Mouse (Mus musculus) megakaryocyte-erythroid progenitor cell, adult 5-6 weeks (primary cell): ENCODE results near the gene Tmem161b. TPM values are rescaled to one million over a fixed set of nuclear protein-coding genes. Genes with fewer than 3 reads are reported as not detected.
"Not testable (repeated sequence)": the region's sequence is repeated elsewhere in the genome, so short reads cannot be mapped to it uniquely, and the experiment has no call there.

Experiments used
- ATAC-seq: replicated peaks from 2 replicates; pipeline ENCODE4 v1.8.0; 2016; ENCODE audit warnings: mild to moderate bottlenecking, inconsistent platforms; ENCODE audit not compliant: severe bottlenecking, poor library complexity, low FRiP score, low TSS enrichment
- total RNA-seq, 2 experiments: library from RNA; stranded (forward) in 1 of 2; stranded (reverse) in 1 of 2; fragments of 200-1000, 215-1000 nt in 1 of 2; fragments of >200 nt in 1 of 2; fragmentation: Nextera tagmentation in 1 of 2; gene quantifications; 2 replicates each; pipeline ENCODE4 v1.2.3; 2014 to 2017

Gene Tmem161b
- total RNA-seq (2014; fragmentation: Nextera tagmentation) (21.1 and 34.2 TPM in 2 replicates), total RNA-seq (2017) (15.7 and 27.4 TPM in 2 replicates)

DNA sequence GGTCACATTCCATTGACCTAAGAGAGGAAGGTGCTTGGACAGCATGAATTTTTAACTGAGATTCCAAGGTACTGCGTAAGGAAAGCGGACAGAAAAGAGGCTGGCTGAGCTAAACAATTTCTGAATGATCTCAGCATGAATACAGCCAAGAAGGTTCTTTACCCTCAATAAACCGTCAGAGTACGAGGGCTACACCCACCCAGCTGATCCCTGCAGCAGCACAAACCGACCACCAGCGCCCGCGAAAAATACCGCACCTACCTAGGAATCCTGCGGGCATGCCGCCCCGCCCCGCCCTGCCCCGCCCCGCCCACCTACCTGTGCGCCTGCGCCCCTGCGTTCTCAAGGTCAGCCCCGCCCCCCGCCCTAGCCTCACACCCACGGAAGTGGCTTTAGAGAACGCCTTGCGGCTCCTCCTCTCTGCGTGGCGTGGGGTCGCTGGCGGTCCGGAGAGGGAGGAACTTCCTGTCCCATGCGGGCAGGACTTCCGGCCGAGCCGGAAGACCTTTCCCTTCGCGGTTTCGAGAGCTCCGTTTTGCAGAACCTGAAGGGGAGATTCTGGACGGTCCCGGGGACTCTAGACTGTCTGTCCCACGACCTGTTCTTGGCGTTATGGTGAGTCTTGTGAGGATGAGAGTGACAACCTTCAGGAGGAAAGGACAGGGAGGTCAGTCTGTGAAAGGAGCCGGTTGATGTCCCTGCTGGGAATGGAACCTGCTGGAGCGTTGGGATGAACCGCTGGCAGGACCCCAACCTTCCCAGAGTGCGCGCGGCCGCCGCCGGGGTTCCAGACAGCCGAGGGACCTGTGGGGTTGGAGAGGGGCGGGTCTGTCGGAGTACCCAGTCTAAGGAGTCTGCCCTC lies at the start of gene Tmem161b:
TSS of gene Tmem161b (plus strand) at position 477 of the 862 bp plus-strand sequence.
- peak; percentile 99 for ATAC-seq

DNA sequence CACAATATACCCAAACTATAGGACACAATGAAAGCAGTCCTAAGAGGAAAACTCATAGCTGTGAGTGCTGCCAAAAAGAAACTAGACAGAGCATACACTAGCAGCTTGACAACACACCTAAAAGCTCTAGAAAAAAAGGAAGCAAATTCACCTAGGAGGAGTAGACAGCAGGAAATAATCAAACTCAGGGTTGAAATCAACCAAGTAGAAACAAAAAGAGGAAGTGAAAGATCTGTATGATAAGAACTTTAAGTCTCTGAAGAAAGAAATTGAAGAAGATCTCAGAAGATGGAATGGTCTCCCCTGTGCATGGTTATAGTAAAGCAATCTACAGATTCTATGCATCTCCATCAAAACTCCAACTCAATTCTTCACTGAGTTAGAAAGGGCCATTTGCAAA lies 36.3 kb upstream of the Tmem161b start:
- not testable (repeated sequence) for ATAC-seq

DNA sequence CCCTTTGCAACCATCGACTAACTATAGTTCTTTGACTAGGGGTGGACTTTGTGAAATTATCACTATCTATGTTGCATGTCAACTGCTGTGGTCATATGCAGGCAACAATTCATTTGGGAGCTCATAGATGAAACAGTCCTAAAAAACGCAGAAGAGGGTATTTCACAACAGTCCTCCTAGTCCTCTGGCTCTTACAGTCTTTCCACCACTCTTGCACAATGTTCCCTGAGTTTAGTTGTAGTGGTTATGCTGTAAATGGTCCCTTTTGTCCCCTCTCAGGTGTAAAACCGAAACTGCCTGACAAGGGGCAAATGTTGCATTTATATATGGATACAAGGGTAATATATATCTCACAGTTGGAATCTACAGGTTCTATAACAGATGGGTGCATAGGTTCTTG lies 29.4 kb upstream of the Tmem161b start:
- ATAC-seq, result no peak

DNA sequence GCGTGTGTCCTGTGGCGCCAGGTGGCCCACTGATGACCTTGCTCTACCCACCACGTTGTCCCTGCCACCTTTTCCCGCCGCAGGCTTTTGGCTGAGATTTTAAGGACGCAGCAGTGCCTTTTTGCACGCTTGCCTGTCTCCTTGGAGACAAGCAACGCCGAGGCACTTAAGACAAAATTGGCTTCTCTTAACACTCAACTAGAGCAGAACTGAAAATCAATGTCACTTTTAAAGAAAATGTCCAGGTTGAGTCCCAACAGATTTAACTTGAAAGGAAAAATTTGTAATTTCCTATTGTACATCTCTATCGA lies 541 bp downstream of the Tmem161b start:
- ATAC-seq, result no peak

DNA sequence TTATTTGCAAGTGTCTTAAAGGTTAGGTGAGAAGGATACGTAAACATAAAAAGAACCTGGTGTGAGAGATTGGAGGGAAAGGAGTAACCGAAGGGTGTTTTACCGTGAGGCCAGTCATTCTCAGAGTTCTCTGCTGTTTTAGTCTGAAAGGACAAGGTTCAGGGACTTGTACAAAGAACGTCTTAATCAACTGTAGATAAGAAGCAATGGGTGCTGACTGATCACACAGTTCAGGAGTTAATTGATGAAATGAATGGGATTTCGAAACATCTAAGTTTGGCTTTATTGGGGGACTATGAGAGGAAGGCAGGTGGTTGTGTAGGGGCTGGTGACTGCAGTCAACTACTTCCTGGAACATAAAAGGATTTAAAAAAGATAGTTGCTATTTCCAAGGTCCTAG lies 922 bp downstream of the Tmem161b start:
- no peak for ATAC-seq

DNA sequence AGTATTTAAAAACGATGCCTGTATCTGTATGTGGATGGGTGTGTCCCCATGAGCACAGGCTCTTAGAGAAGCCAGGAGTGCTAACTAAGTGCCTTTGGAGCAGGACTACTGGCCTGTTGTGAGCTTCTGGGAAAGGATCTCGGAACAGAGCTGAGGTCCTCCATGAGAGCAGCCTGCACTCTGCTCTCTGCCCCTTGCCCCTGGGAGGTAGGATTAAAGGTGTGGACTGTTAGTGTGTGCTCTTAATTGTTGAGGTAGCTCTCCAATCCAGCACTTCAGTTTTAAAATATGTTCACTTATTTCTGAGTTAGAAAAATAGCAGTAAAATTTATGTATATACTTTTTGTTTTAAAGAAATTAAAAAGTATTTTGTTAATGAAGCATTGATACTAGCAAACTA lies 11.9 kb downstream of the Tmem161b start:
- ATAC-seq, result no peak

DNA sequence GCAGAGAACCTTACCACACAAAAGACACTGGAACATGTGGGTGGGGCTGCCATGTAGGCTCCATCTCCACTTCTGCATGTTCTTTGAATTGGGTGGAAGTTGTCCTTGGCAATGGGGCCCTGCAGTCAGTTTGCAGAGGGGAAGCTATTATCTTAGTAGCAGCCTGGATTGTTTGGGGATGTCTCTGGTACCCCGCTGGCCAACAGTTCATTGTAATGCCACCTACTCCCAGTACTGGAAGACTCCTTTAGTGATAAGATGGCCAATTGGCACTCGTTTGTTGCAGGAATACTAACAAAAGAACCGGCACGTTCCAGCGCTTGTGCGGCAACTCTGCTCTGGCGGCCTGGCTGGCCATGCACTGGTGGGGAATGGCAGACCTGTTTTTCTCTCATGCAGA lies 14.7 kb downstream of the Tmem161b start:
- no peak for ATAC-seq

DNA sequence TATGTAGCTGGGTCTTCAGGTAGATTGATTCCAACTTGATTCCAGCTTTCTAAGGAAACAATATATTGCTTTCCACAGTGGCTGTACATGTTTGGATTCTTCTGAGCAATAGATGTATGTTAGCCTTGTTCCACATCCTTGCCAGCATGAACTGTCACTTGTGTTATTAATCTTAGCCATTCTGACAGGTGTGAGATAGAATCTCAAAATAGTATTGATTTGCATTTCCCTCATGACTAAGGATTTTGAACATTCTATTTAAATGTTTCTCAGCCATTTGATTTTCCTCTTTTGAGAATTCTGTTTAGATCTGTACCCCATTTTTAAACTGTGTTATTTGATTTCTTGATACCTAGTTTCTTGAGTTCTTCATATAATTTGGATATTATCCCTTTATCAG lies 16.1 kb downstream of the Tmem161b start:
- ATAC-seq, result no peak

DNA sequence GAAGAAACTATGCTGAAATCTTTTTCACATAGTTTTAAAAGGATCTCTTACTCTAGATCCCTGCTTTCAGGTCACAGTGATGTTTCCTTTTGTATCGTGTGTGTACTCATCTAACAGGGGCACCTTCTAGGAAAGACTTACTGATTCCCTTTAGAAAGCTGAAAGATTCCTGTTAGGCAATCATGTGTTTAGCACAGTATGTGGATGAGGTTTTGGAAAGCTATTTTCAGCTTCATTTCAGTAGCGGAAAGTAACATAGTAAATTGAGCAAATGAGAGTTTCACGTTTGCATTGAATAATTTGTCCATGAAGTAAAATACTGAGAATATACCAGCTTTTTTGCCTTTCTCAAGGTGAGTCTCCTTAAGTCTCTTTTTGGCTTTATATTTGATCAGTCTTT lies 26.0 kb downstream of the Tmem161b start:
- no peak for ATAC-seq

DNA sequence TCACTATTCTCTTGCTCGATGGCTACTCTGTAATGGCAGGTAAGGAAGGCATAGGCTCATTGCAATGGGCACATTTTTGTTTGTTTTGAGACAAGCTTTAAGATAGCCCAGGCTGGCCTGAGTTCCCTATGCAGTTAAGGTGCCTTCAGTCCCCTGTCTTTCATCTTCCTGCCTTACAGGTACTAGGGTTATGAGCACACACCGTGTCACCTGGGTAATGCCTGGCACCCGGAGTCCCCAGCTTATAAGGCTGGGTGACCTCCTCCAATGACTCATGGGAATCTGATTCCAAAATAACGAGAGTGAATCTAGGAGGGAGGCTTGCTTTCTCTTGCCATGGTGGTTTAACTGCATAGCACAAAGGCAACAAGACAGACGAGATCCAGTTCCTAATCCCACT lies 29.2 kb downstream of the Tmem161b start:
- no peak for ATAC-seq

DNA sequence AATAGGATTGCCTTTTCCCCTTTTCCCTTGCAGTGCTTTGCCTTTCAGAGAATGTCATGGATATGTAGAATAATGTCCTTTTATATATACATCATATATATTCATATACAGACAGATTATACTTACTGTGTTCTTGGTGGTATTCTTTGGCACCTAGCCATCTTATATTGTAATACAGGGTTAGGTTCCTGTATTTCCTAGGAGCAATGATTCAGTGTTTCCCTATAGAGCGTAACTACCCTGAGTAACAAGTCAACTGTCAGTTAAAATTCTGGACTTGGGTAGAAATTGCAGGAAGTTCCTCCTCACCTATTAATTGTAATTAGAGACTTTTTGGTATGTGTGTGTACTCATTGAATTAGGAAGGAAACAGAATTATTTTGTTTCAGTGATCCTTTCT lies 33.0 kb downstream of the Tmem161b start:
- no peak for ATAC-seq

DNA sequence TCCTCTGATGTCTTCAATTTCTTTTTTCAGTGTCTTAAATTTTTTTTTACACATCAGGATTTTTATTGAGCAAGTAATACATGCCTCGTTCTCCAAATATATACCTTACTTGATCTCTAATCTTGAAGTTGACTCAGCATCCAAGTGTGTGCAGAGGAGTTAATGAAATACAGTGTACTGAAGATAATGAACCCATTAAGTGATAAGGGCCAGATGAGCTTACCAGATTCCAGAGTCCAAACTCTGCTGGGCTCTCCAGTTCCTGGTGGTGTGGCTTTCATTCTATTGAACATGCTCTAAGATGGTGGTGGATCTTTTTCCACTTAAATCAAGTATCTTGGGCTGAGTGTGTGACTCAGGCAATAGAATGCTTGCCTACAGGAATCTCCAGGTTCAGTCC lies 42.3 kb downstream of the Tmem161b start:
- not testable (repeated sequence) for ATAC-seq

DNA sequence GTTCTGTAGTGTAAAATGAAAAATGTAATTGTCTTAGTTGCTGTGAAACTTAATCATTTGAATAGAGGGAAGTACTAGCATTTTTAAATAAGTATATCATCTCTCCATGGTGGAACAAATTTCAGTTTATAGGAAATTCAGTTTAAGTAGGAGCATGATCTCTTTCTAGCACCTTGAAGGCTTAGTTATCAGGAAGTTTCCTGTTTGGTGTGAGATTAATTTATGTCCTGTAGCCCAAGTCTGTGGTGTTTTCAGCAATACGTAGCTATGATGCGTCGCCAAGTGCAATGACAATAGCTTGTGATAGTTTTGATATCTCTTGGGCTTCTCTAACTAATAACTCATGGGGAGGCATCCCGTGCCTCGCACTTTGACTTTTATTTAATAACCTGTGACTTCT lies 54.1 kb downstream of the Tmem161b start:
- ATAC-seq, result peak; percentile 50

DNA sequence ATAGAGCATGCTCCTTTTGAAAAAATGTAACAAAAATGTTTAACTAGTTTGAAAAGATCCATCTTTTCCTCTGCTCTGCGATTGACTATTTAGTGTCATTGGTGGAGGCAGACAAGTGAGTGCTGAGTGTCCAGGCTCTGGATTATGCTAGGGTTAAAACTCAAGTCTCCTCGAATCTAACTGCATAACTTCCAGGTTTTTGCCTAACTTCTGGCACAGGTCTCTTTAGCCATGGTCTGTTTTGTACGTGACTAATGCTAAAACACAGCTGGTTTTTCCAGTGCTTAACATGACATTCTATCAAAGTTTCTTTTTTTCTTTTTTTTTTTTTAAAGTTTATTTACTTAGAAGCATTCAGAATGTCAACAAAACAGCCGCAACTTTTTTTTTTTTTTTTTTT lies 58.3 kb downstream of the Tmem161b start:
- ATAC-seq, result no peak

DNA sequence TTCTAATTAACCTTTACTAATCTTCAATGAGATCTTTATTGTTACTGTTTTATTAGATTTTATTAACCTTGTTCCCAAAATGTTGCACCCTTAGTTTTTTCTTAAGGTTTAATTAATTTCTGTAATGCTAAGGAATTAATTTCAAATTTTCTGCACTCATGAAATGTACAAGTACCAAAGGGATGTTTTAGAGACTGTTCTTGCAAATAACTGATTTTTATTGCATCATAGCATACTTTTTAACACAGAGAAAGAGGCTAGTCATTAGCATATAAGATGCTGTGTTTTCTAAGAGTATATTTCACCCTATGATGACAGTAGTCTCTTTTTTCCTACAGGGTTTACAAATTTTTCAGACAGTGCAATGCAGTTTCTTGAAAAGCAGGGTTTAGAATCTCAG lies 60.9 kb downstream of the Tmem161b start:
- no peak for ATAC-seq

DNA sequence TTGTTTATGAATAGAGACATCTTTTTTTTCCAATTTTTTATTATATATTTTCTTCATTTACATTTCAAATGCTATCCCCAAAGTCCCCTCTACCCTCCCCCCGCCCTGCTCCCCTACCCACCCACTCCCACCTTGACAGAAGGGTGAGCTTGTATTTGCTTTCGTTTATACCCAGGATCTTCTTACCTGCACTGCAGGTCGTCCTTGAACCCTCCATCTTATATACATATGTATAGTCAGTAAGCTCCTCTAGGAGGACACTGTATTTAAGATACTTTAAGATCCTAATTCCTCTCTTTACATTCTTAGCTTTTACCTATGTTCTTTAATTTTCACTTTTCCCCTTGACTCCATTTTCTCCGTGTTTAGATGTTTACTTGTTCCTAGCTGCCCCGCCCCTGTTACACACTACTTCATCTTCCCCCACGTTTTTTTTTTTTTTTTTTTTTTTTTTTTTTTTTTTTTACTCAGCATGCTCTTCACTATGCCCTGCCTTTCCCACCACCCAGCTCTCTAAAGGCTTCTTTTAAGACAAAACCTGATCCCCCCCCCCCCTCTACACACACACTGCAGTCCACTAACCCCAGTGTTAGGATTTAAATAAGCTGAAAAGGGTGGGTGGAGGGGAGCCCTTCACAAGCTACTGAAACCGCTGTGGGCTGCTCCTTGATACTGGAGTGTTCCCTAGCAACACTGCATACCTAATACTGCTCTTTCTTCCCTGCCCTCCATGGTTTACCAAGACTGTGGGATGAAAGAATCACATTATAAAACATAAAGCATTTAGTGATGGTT lies 62.9 kb downstream of the Tmem161b start:
- no peak for ATAC-seq

DNA sequence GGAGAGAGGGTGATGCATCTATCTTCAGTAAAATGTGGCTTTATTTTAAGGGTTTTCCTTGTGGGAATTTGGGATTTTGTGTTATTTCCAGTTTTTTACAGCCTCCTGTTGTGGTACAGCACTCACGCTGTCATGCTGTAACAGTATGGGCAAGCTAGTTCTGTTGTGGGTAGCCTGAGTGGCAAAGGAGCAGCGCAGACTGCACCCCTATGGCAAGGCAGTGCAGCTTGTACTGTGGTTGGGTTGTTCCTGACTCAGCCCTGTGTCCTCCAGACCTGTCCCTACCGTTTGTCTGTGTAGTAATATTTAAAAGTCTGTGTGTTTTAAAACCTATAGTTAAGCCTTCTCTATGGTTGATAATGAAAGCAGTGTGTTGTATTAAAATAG lies 63.5 kb downstream of the Tmem161b start:
- ATAC-seq, result no peak

DNA sequence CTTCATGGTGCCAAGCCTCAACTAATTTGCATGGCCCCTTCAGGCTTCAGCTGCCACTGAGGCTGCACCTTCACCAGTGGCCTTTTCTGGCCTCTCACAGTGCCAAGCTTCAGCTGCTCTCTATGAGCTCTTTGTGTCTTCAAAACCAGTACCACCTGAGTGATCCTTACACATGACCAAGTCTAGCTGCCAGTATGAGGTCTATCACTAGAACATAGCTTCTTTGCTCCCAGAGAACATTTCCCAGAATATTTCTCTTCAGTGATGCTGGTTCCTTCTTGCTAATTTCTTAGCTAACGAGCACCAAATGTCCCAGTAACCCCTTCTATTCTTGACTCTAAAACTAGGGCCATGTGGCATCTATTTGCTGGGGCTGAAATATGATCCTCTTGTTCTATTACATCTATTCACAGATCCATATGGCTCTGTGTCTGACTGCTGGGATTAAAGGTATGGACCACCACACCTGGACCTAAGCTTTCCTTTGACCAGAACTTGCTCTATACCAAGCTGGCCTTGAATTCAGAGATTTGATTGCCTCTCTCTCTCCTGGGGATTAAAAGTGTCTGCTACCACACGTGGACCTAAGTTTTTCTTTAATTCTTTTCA lies 77.5 kb downstream of the Tmem161b start:
- ATAC-seq, result no peak

DNA sequence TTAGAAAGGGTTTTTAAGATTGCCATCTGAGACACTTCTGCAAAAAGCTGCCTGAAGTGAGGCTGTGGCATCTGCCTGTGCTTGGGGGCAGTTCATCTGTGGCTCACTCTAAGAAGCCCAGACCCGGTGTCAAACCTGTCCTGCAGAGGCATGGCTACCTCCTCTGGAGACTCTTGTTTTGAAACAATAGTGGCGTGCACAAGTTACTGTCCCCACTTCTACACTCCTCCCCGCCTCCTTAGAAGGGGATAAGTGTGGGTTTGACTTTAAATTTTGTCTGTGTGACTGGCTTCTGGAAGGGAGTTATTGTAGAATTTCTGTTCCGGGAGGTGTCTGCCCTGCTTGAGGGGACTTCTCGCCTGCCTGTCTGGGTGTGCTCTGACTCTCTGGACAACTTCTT lies 121.2 kb downstream of the Tmem161b start:
- ATAC-seq, result no peak

DNA sequence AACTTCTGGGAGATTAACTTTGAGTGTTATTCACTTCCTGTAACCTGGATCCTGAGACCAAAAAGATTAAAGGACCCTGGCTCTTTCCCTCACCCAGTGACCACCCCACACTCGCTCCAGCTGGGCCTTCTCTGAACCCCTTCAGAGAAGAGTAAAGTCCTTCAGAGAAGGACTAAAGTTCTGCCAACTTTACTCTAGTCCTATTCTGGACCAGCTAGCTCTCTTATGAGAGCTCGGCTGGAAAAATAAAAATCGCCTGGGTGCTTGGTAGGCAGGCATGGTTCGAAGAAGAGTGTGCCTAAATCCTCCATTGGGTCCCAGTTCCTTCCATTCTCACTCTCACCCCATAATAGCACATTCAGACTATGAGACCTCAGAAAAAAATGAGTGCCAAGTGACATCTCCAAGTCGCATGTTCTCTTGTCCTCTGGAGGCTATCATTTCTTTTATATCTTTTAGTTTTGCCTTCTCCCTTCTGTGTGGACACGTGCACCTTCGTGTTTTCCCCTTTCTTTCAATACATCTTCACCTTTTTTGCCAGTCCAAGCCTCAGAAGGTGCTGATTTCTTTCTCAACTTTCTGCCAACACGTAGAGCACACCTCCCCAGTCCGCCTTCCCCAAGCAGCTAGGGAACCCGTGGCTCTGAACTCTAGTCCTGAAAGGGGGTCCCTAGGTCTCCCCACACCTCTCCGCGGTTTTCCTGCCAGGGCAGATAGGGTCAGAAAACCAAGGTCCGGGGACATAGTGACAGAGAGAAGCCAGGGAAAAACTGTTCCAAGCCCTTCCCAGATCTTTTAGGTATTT lies 121.8 kb downstream of the Tmem161b start:
- no peak for ATAC-seq
